Comparison of ENCODE assay signal across 8 mouse cellular contexts in genomic region chr14:118235973-118236885, GRCm38 (mm10). TPM values are rescaled to one million over a fixed set of nuclear protein-coding genes. Genes with fewer than 3 reads are reported as not detected.
DNase-seq lines count a peak whose midpoint lies in the region; ATAC-seq and TF ChIP-seq lines count a peak whose summit lies in the region.

No protein-coding gene starts in this region.

- peak; percentile 17 to 25 for DNase-seq in left cerebral cortex, adult 2 months (ENCODE audit: extremely low spot score in 1 of 2, low spot score in 2 of 2)
- DNase-seq in left cerebral cortex, adult 8-10 months (ENCODE audit: low spot score in 2 of 2) = no peak
- peak; percentile 5 for DNase-seq in T-cell, adult 2 months (ENCODE audit: low spot score)
- no peak for DNase-seq in liver, adult 2 months (ENCODE audit: extremely low read depth, low read depth, low spot score)
- DNase-seq in spleen, adult 18-20 months = no peak

- TF ChIP-seq POLR2A in liver, adult 2 months (IDR thresholded peaks at IDR 0.05; ENCODE audit: extremely low read depth, insufficient read depth, low read length) = no peak

- under 1% methylated on average over 73 of the region's 73 CpGs for WGBS in embryonic facial prominence, embryonic 15.5 days
- WGBS in hindbrain, embryonic 12.5 days = under 1% methylated on average over 73 of the region's 73 CpGs
- 2% methylated on average over 73 of the region's 73 CpGs for WGBS in liver, adult 2 months
- WGBS in neural tube, embryonic 14.5 days = under 1% methylated on average over 72 of the region's 73 CpGs

- no peaks in the 10 kb centered on the region for H3K9me3 ChIP-seq in embryonic facial prominence, embryonic 15.5 days (replicated peaks)
- H3K9me3 ChIP-seq in hindbrain, embryonic 12.5 days (replicated peaks) = no peaks in the 10 kb centered on the region
- no peaks in the 10 kb centered on the region for H3K9me3 ChIP-seq in neural tube, embryonic 14.5 days (ENCODE audit: control insufficient read depth, low read length)

- peaks cover 69% of the 10 kb centered on the region for H3K27me3 ChIP-seq in embryonic facial prominence, embryonic 15.5 days
- peaks cover 68% of the 10 kb centered on the region for H3K27me3 ChIP-seq in hindbrain, embryonic 12.5 days
- peaks cover 48% of the 10 kb centered on the region for H3K27me3 ChIP-seq in liver, adult 2 months (ENCODE audit: control insufficient read depth, insufficient read depth, low read length)
- peaks cover 24% of the 10 kb centered on the region for H3K27me3 ChIP-seq in neural tube, embryonic 14.5 days (ENCODE audit: control insufficient read depth, insufficient read depth, low read length)

- peak overlapping the region; percentile 19; the same call in 1 of the 2 replicates for H3K27ac ChIP-seq in left cerebral cortex, adult 2 months
- H3K27ac ChIP-seq in embryonic facial prominence, embryonic 15.5 days (replicated peaks) = peak overlapping the region; percentile 70
- H3K27ac ChIP-seq in hindbrain, embryonic 12.5 days = peak overlapping the region; percentile 83
- no peak overlapping the region for H3K27ac ChIP-seq in liver, adult 2 months (replicated peaks; ENCODE audit: insufficient read depth, low read depth, low read length)
- peak overlapping the region; percentile 78 for H3K27ac ChIP-seq in neural tube, embryonic 14.5 days (ENCODE audit: low read depth, low read length)

- peak overlapping the region; percentile 48 for H3K9ac ChIP-seq in embryonic facial prominence, embryonic 15.5 days
- peak overlapping the region; percentile 81 for H3K9ac ChIP-seq in hindbrain, embryonic 12.5 days
- H3K9ac ChIP-seq in liver, adult 2 months (ENCODE audit: low read depth, low read length) = no peak overlapping the region; the same call in 1 of the 2 replicates
- peak overlapping the region; percentile 66 for H3K9ac ChIP-seq in neural tube, embryonic 14.5 days (replicated peaks; ENCODE audit: low read depth, low read length)

- H3K4me1 ChIP-seq in embryonic facial prominence, embryonic 15.5 days = peaks cover 41% of the 10 kb centered on the region
- H3K4me1 ChIP-seq in hindbrain, embryonic 12.5 days = peaks cover 38% of the 10 kb centered on the region
- peaks cover 10% of the 10 kb centered on the region for H3K4me1 ChIP-seq in liver, adult 2 months (ENCODE audit: control insufficient read depth, insufficient read depth, low read length)
- peaks cover 25% of the 10 kb centered on the region; the same call in 1 of the 2 replicates for H3K4me1 ChIP-seq in neural tube, embryonic 14.5 days (ENCODE audit: control insufficient read depth, insufficient read depth, low read length)

- peak overlapping the region; percentile 40 for H3K4me3 ChIP-seq in left cerebral cortex, adult 2 months
- H3K4me3 ChIP-seq in embryonic facial prominence, embryonic 15.5 days (replicated peaks) = peak overlapping the region; percentile 58
- H3K4me3 ChIP-seq in hindbrain, embryonic 12.5 days = peak overlapping the region; percentile 63
- peak overlapping the region; percentile 41; the same call in 1 of the 2 replicates for H3K4me3 ChIP-seq in liver, adult 2 months (ENCODE audit: insufficient read depth, low read depth, low read length)
- peak overlapping the region; percentile 54 for H3K4me3 ChIP-seq in neural tube, embryonic 14.5 days (ENCODE audit: low read depth, low read length)

- no peak for TF ChIP-seq CTCF in left cerebral cortex, adult 2 months (IDR thresholded peaks at IDR 0.05)
- no peak for TF ChIP-seq CTCF in liver, adult 2 months (IDR thresholded peaks at IDR 0.05; ENCODE audit: low read depth, low read length)

- intact Hi-C loops in left cerebral cortex, adult 2 months (cut with DNase I) = loop anchor here (5.0 kb wide), 1 partner anchor 151 kb away; no protein-coding TSS in a partner anchor

- ATAC-seq in embryonic facial prominence, embryonic 15.5 days (ENCODE audit: insufficient number of reproducible peaks, low FRiP score, low TSS enrichment, low read depth) = peak; percentile 59
- ATAC-seq in hindbrain, embryonic 12.5 days (ENCODE audit: low FRiP score) = peak; percentile 55
- peak; percentile 49 for ATAC-seq in neural tube, embryonic 14.5 days (ENCODE audit: low read depth)

- H3K79me2 ChIP-seq in liver, adult 2 months (ENCODE audit: control insufficient read depth, insufficient read depth, low read length) = no peaks in the 10 kb centered on the region

- peak overlapping the region; percentile 74 for H3K4me2 ChIP-seq in embryonic facial prominence, embryonic 15.5 days (replicated peaks)
- peak overlapping the region; percentile 73 for H3K4me2 ChIP-seq in hindbrain, embryonic 12.5 days (replicated peaks)
- peak overlapping the region; percentile 82 for H3K4me2 ChIP-seq in neural tube, embryonic 14.5 days (ENCODE audit: low read depth, low read length)

- no peaks in the 10 kb centered on the region for H3K36me3 ChIP-seq in embryonic facial prominence, embryonic 15.5 days
- no peaks in the 10 kb centered on the region for H3K36me3 ChIP-seq in hindbrain, embryonic 12.5 days
- H3K36me3 ChIP-seq in liver, adult 2 months (ENCODE audit: control insufficient read depth, insufficient read depth, low read length) = no peaks in the 10 kb centered on the region
- no peaks in the 10 kb centered on the region for H3K36me3 ChIP-seq in neural tube, embryonic 14.5 days (ENCODE audit: control insufficient read depth, insufficient read depth, low read length)

RNA-seq across cellular contexts. Expression of gene Sox21, which starts 0.6 kb away (rescaled TPM):
- 10 to 100 TPM in 1 of 2 experiments, 1 to 10 TPM in 1; 10.0 to 10.6 TPM for total RNA-seq in left cerebral cortex, adult 2 months (2021)
- 1 to 10 TPM; 7.0 to 8.6 (median 8.0) TPM for total RNA-seq in left cerebral cortex, adult 8-10 months (2022)
- polyA plus RNA-seq in embryonic facial prominence, embryonic 15.5 days (2015; fragmentation: Nextera tagmentation; extraction: Ambion mirVana) = 4.6 and 4.7 TPM in 2 replicates
- 16.2 TPM in 2 replicates for polyA plus RNA-seq in hindbrain, embryonic 12.5 days (2016; fragmentation: Nextera tagmentation; extraction: Ambion mirVana)
- not detected in 2 replicates for total RNA-seq in liver, adult 2 months (2014; rRNA removed)
- not detected in 2 replicates for polyA plus RNA-seq in liver, adult 2 months (2012; rRNA removed)
- polyA plus RNA-seq in neural tube, embryonic 14.5 days (2014; fragmentation: Nextera tagmentation; extraction: Ambion mirVana) = 6.9 and 7.3 TPM in 2 replicates

RNA-seq across cellular contexts. Expression of gene Gm9376, which starts 30.5 kb away (rescaled TPM):
- not detected for total RNA-seq in left cerebral cortex, adult 2 months (2021)
- total RNA-seq in left cerebral cortex, adult 8-10 months (2022) = not detected
- polyA plus RNA-seq in embryonic facial prominence, embryonic 15.5 days (2015; fragmentation: Nextera tagmentation; extraction: Ambion mirVana) = not detected in 2 replicates
- not detected in 2 replicates for polyA plus RNA-seq in hindbrain, embryonic 12.5 days (2016; fragmentation: Nextera tagmentation; extraction: Ambion mirVana)
- total RNA-seq in liver, adult 2 months (2014; rRNA removed) = not detected in 2 replicates
- polyA plus RNA-seq in liver, adult 2 months (2012; rRNA removed) = not detected in 2 replicates
- not detected in 2 replicates for polyA plus RNA-seq in neural tube, embryonic 14.5 days (2014; fragmentation: Nextera tagmentation; extraction: Ambion mirVana)

Comparison
In these comparisons a context has a peak if more than half of its experiments do, and no peak if none do; other contexts are left out.
1. DNase-seq: peak in left cerebral cortex, adult 2 months (2 of 2) and T-cell, adult 2 months (single experiment); none in left cerebral cortex, adult 8-10 months (0 of 2), liver, adult 2 months (single experiment) and spleen, adult 18-20 months (0 of 2).
2. Peak in every context shown above with its lines, with median percentiles within 50 percentile points of each other: H3K4me3 ChIP-seq, ATAC-seq and H3K4me2 ChIP-seq.